Mouse (Mus musculus): Measurements from ENCODE around the gene Erc2. TPM values are rescaled to one million over a fixed set of nuclear protein-coding genes. Genes with fewer than 3 reads are reported as not detected.

Erc2 gene
- total and polyA plus RNA-seq, 3 experiments: not detected

- no peak overlapping the region for H3K27ac ChIP-seq (ENCODE audit: insufficient read depth, low read depth)
- H3K36me3 ChIP-seq (replicated peaks in 1 of 2; ENCODE audit: control insufficient read depth in 1 of 2, insufficient read depth in 1 of 2, low read length in 1 of 2): no peaks in the 10 kb centered on the region
- no peaks in the 10 kb centered on the region for H3K79me2 ChIP-seq (replicated peaks; ENCODE audit: control insufficient read depth, extremely low read depth, insufficient read depth, poor library complexity, severe bottlenecking)
- no peak overlapping the region for H3K4me3 ChIP-seq (replicated peaks in 1 of 3; ENCODE audit: low read depth in 2 of 3, low read length in 2 of 3, poor library complexity in 1 of 3)
- dilution Hi-C loops (cut with MboI; ENCODE audit: extremely low pct_ligation_motif_present, extremely low pct_unique_long_range_greater_than_20kb, low sequenced_read_pairs) (no loop called here), in situ Hi-C loops (cut with MboI; ENCODE audit: low pct_ligation_motif_present, low pct_unique_long_range_greater_than_20kb, low sequenced_read_pairs) (no loop called here)
- H3K9ac ChIP-seq (ENCODE audit: insufficient read depth, low read depth): no peak overlapping the region
- DNase-seq (ENCODE audit: extremely low read depth): no peak
- TF ChIP-seq GABPA (IDR thresholded peaks at IDR 0.05; ENCODE audit: insufficient replicate concordance, low read depth, low read length) (no peak), SMC3 (IDR thresholded peaks at IDR 0.05; ENCODE audit: low read depth, low read length) (no peak), PAX5 (IDR thresholded peaks at IDR 0.05; ENCODE audit: low read length) (no peak), ZMIZ1 (IDR thresholded peaks at IDR 0.05; ENCODE audit: low read depth, low read length) (no peak), IRF4 (IDR thresholded peaks at IDR 0.05; ENCODE audit: low read depth, low read length) (no peak)
- H3K27me3 ChIP-seq (replicated peaks): no peaks in the 10 kb centered on the region
- H3K9me3 ChIP-seq (replicated peaks; ENCODE audit: low read length): peaks cover 53% of the 10 kb centered on the region
- no peak overlapping the region for H3K4me2 ChIP-seq (ENCODE audit: insufficient read depth, low read depth, poor library complexity, severe bottlenecking)
- H3K4me1 ChIP-seq (ENCODE audit: control insufficient read depth in 1 of 2, insufficient read depth in 2 of 2): no peaks in the 10 kb centered on the region
Observed at GRCm38 (mm10) chr14:28230563-28230962, 608.3 kb downstream of the Erc2 start.

- no peak for TF ChIP-seq MAX (IDR thresholded peaks at IDR 0.05; ENCODE audit: low read length)
- TF ChIP-seq RCOR1 (conservative IDR thresholded peaks at IDR 0.05; ENCODE audit: low read depth, low read length): no peak
- TF ChIP-seq CHD2 (IDR thresholded peaks at IDR 0.05; ENCODE audit: low read length): no peak
- no peak for TF ChIP-seq HCFC1 (IDR thresholded peaks at IDR 0.05; ENCODE audit: low read depth, low read length)
- no peak for TF ChIP-seq TBP (conservative IDR thresholded peaks at IDR 0.05; ENCODE audit: low read depth, low read length)
- TF ChIP-seq POLR2A (IDR thresholded peaks at IDR 0.05; ENCODE audit: low read depth, low read length): no peak
- no peak for TF ChIP-seq TCF12 (IDR thresholded peaks at IDR 0.05; ENCODE audit: low read depth, low read length)
- no peak for TF ChIP-seq E2F4 (IDR thresholded peaks at IDR 0.05; ENCODE audit: insufficient replicate concordance, low read depth, low read length)
- TF ChIP-seq KAT2A (IDR thresholded peaks at IDR 0.05; ENCODE audit: insufficient replicate concordance, low read length): no peak
- no peak for TF ChIP-seq ZC3H11A (IDR thresholded peaks at IDR 0.05; ENCODE audit: low read depth, low read length)
- TF ChIP-seq NRF1 (IDR thresholded peaks at IDR 0.05; ENCODE audit: low read depth, low read length): no peak
- TF ChIP-seq CTCF (conservative IDR thresholded peaks at IDR 0.05 in 1 of 2, IDR thresholded peaks at IDR 0.05 in 1 of 2; ENCODE audit: low read depth in 2 of 2, low read length in 2 of 2): no peak
- TF ChIP-seq GABPA (IDR thresholded peaks at IDR 0.05; ENCODE audit: insufficient replicate concordance, low read depth, low read length): no peak
- no peak for TF ChIP-seq RAD21 (IDR thresholded peaks at IDR 0.05; ENCODE audit: low read depth, low read length)
- no peak for TF ChIP-seq ELF1 (IDR thresholded peaks at IDR 0.05; ENCODE audit: low read depth, low read length)
- H3K9ac ChIP-seq (ENCODE audit: insufficient read depth, low read depth): no peak overlapping the region
- H3K36me3 ChIP-seq (replicated peaks in 1 of 2; ENCODE audit: control insufficient read depth in 1 of 2, insufficient read depth in 1 of 2, low read length in 1 of 2): no peaks in the 10 kb centered on the region
- in situ Hi-C loops (cut with MboI; ENCODE audit: low pct_ligation_motif_present, low pct_unique_long_range_greater_than_20kb, low sequenced_read_pairs): no loop called here
- peaks cover 53% of the 10 kb centered on the region for H3K9me3 ChIP-seq (replicated peaks; ENCODE audit: low read length)
- dilution Hi-C loops (cut with MboI; ENCODE audit: extremely low pct_ligation_motif_present, extremely low pct_unique_long_range_greater_than_20kb, low sequenced_read_pairs): no loop called here
- no peak overlapping the region for H3K4me2 ChIP-seq (ENCODE audit: insufficient read depth, low read depth, poor library complexity, severe bottlenecking)
- H3K79me2 ChIP-seq (replicated peaks; ENCODE audit: control insufficient read depth, extremely low read depth, insufficient read depth, poor library complexity, severe bottlenecking): no peaks in the 10 kb centered on the region
- no peak overlapping the region for H3K4me3 ChIP-seq (replicated peaks in 1 of 3; ENCODE audit: low read depth in 2 of 3, low read length in 2 of 3, poor library complexity in 1 of 3)
- DNase-seq (ENCODE audit: extremely low read depth): no peak
- H3K27me3 ChIP-seq (replicated peaks): no peaks in the 10 kb centered on the region
- H3K27ac ChIP-seq (ENCODE audit: insufficient read depth, low read depth): no peak overlapping the region
- H3K4me1 ChIP-seq (ENCODE audit: control insufficient read depth in 1 of 2, insufficient read depth in 2 of 2): no peaks in the 10 kb centered on the region
Observed at GRCm38 (mm10) chr14:28231241-28231640, 609.0 kb downstream of the Erc2 start.

Measured in CH12.LX (cell line).